Mouse (Mus musculus) erythroid progenitor cell, adult 5-6 weeks (primary cell): ENCODE results near the gene Dnm3. TPM values are rescaled to one million over a fixed set of nuclear protein-coding genes. Genes with fewer than 3 reads are reported as not detected.

Experiments used
- ATAC-seq: replicated peaks from 2 replicates; pipeline ENCODE4 v1.8.0; 2016; ENCODE audit warnings: moderate number of reproducible peaks, mild to moderate bottlenecking, moderate TSS enrichment, inconsistent platforms; ENCODE audit not compliant: poor library complexity, low FRiP score, severe bottlenecking
- total RNA-seq, 2 experiments: library from RNA; stranded (forward) in 1 of 2; stranded (reverse) in 1 of 2; fragments of 150-400 nt in 1 of 2; fragments of 186-747, 209-891 nt in 1 of 2; gene quantifications; 2 replicates each; pipeline versions ENCODE4 v1.2.3 to v1.2.4; 2015 to 2017; ENCODE audit warnings: low replicate concordance in 2 of 2

Dnm3 gene
- total RNA-seq, 2 experiments from 2014 or later = not detected

GRCm38 (mm10) chr1:162219781-162220180, 258.1 kb downstream of the Dnm3 start:
- no peak for ATAC-seq

DNA sequence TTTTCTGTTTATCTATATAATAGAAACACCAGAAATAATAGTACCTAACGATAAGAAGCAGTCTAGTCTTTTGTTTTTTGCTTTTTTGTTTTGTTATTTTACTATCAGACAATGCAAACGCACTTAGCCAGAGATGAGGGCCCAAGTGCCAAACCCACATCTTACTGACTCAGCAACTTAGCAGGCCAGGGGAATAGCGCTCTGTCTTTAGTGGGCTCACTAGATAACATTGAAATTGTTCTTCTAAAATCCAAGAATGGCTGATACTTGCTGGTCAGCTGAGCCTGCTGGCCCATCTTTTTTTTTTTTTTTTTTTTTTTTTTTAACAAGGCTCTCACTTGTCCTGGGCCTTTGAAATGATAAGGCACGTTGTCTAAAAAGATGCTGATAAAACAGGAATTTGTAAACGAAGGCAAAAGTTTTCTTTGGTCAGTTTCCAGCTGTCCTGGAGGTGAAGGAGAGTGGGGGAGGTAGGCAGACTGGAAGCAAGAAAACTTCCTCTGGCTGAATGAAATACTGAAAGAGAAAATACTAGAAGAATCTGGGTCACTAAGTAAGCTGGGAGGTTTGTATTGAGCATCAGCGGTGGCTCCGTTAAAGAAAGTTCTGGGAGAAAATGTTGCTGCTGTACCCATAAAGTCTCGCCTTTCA, 259.2 kb downstream of the Dnm3 start:
- no peak for ATAC-seq

- no peak for ATAC-seq
Observed at GRCm38 (mm10) chr1:162217340-162217974, 260.4 kb downstream of the Dnm3 start.

- ATAC-seq = no peak
Observed at GRCm38 (mm10) chr1:162216656-162217055, 261.2 kb downstream of the Dnm3 start.

DNA sequence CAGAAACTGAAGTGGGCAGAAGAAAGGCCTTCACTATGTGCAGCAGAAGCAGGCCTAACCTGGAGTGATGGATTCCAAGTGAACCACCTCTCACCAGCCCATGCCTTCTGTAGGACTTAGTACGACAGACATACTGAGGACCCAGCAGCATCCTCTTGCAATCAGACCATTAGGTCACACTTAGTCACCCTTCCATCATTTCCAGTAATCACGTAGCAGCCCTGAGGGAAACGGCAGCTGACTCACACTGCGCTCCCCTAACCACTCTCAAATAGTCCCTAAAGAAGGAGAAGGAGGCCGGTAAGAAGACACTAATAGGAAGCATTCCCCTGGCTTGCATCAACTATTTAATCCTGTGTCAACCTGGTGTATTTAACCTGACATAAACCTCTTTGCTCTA, 262.1 kb downstream of the Dnm3 start:
- no peak for ATAC-seq

DNA sequence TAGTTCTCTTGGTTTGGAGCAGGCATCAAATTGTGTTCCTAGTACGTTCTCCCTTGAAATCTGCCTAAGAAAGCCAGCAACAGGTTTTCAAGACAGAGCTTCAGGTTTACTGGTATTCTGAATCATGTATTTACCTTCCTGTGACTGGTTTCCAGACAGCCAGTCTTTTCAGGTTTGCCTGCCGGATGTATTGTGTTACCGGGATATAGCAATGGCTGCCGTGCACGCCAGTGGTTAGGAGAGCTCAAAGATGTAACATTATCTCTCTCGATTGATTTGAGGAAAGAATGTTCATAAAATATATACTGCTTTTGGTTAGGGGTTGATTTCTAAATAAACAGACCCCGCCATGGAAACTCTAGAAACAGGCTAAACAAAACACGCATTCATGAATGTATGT, 264.8 kb downstream of the Dnm3 start:
- ATAC-seq = no peak

GRCm38 (mm10) chr1:162210529-162210928, 267.3 kb downstream of the Dnm3 start:
- no peak for ATAC-seq

- no peak for ATAC-seq
Observed at GRCm38 (mm10) chr1:162209487-162210149, 268.2 kb downstream of the Dnm3 start.

DNA sequence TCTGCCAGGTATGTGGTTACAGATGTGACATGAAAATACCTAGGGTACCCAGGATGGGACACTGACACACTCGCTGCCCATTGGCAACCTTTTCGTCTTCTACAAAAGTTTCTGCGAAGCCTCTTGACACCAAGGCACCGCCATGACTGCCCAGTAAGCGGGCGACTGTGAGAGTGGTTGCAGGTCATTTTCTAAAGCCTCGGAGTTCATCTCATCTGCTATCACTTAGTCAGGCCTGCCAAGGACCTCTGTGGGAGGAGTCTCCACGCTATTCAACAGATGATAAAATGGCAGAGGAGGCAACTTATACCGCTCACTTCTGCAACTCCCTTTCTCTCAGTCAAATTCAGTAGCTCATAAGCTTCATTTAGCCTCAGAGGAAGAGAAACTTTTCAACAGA, 268.8 kb downstream of the Dnm3 start:
- no peak for ATAC-seq

DNA sequence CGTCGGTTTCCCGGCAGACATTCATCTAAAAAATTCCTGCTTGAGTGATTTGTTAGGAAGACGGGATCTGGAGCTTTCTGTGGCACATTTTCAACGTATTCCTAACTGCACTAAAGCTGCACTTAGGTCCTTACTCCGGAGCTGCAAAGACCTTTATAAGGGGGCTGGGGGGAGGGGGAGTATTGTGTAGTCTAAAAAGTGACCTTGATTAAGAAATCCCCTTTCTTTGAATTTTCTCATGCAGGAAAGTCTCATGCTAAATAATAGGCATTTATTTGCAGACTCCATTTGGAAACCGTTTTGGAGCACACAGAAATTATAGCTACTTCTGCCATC, 270.2 kb downstream of the Dnm3 start:
- ATAC-seq = no peak

DNA sequence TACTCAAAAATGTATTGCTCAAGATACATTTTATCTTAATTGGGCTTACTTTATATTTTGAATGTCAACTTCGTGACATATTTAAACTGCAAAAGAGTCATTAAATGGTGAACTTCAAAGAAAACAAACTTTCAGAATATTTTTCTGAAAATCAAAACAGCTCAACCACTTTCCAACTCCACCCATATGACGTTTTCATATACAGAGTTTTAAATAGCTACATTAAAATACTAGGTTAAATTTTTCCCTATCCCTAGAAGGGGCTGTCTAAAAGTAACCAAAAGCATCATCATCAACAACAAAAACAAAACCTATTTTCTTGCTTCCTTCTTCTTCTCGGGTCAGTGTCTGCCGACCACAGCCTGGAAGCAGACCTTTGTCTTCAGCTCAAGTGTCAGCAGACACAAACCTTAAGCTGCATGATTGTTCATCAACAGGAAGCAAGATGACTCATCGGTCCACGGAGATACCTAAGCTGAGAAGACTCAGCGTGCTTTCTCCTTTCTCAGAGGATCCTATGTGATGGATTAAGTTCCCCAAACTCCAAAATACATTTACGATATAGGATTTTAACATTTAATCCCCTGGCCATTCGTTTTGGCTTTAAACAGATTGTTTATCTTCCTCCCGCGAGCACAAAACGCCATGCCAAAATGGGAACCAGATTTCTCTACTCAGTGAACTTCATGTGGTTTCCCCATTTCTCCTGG, 270.7 kb downstream of the Dnm3 start:
- no peak for ATAC-seq

- ATAC-seq = no peak
Observed at GRCm38 (mm10) chr1:162202465-162203348, 275.1 kb downstream of the Dnm3 start.

DNA sequence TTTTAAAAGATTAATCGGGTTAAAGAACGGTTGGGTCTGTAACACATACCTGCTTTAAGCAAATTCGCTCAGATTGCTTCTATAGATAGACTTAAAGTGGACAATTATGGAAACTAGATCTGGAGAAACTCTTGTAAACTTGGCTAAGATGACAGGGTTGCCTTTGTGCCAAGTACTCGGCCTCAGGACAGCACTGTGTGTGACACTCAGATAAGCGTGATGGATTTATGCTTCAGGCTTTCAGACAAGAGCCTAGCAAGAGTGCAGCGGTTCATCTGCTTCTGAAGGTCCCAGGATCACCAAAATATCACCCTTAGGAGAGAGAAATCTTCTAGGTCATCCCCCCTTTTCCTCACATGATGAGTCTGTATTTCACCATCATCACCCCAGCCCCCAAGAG, 277.4 kb downstream of the Dnm3 start:
- ATAC-seq = no peak

- no peak for ATAC-seq
Observed at GRCm38 (mm10) chr1:162196812-162197680, 280.8 kb downstream of the Dnm3 start.

DNA sequence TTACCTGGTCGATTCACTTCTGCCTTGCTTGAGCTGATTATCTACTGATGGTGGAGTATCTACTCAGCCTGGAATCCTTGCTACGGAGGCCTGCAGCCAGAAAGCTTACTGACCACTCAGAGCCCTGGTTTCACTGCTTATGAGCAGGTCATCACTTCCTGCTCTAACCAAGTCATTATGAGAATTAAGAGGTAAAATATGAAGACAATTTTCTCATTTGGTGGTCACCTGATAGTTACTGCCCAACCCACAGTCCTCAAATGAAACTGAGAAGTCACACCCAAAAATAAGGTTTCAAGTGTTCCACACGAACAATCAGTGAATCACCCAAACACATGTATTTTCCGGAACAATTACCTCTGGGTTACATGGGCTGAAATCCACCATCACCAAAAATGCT, 289.1 kb downstream of the Dnm3 start:
- ATAC-seq = no peak

- ATAC-seq = no peak
Observed at GRCm38 (mm10) chr1:162187352-162188120, 290.3 kb downstream of the Dnm3 start.

DNA sequence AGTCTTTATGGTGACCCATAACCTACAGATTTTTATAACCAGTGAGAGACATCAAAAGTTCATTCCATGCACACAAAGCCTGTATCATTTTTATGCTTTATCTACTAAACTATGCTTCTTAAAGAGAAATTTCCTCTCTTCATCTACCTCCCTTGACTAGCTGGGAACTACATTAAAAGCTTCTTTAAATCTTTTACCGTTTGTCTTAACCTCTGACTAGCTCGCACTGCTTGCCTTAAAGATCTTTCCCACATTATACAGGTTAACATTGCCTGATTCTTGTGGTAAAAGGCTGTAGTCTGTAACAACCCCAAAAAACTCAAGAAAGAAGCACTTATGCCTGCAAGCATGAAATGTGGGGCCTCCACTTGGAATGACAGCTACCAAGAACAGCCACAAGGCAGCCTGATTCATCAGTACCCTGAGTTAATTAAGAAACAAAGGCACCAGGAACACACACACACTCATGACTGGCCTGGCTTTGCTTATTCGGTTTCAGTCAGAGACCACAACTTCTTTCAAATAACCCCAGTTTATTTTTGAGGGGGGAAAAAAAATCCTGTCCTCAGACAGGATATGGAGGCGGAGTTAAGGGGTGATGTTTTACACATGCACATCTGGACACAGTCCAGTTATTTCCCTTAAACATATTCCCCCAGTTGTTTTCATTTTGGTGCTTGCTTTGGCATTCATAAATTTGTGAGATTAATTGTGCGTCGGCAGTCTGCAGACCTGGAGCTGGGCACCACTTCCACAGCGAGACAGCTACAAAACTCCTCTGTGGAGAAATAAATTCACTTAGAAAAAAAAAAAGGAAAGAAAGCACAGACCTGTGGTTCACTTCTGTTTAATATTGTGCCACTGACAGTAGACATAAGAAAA, 291.1 kb downstream of the Dnm3 start:
- ATAC-seq = no peak
